Mouse (Mus musculus): Measurements from ENCODE around the gene Acy3. TPM values are rescaled to one million over a fixed set of nuclear protein-coding genes. Genes with fewer than 3 reads are reported as not detected.
"Not testable (repeated sequence)": the region's sequence is repeated elsewhere in the genome, so short reads cannot be mapped to it uniquely, and the experiment has no call there.

Acy3 gene
- total RNA-seq (2022): 1 to 10 TPM; 2.9 to 5.0 (median 4.5) TPM

DNA sequence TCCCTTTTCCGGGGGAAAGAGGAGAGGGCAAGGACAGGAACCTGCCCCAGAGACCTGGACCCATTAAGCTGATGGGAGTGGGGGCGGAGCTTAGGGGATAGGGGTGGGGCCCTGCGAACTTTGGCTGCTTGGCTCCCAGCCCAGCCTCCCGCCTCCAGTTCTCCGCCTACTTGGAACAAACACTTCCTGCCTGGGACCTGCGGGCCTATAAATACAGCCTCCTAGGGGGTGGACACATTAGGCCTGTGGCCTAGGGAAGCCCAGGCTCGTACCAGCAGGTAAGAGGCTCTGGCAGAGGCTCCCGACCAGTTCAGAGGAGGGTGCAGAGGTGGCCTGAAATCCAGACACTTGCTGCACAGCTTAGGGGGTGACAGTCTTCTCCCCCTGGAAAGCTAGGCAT is at the start of gene Acy3:
TSS of gene Acy3 (plus strand) at position 237 of the 400 bp plus-strand sequence.
- peak; percentile 34 to 43 for DNase-seq (ENCODE audit: low spot score in 2 of 2)

DNA sequence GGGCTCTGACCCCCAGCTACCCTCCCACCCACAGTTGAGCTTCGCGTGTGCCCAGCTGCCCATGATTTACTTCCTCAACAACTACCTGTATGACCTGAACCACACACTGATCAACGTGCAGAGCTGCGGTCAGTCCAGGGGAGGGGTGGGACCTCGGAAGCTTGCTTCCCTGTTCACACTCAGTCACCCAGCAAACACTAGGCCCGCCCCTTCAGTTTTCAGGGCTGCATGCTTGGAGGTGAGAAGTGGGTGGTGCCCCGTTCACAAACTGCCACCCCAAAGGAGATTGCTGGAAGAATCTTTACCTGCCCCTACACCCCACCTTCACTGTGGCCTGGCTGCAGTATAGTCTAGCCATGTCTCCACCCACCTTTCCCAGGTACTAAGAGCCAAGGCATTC is 44.1 kb upstream of the Acy3 start:
- DNase-seq (ENCODE audit: low spot score in 2 of 2): no peak

DNA sequence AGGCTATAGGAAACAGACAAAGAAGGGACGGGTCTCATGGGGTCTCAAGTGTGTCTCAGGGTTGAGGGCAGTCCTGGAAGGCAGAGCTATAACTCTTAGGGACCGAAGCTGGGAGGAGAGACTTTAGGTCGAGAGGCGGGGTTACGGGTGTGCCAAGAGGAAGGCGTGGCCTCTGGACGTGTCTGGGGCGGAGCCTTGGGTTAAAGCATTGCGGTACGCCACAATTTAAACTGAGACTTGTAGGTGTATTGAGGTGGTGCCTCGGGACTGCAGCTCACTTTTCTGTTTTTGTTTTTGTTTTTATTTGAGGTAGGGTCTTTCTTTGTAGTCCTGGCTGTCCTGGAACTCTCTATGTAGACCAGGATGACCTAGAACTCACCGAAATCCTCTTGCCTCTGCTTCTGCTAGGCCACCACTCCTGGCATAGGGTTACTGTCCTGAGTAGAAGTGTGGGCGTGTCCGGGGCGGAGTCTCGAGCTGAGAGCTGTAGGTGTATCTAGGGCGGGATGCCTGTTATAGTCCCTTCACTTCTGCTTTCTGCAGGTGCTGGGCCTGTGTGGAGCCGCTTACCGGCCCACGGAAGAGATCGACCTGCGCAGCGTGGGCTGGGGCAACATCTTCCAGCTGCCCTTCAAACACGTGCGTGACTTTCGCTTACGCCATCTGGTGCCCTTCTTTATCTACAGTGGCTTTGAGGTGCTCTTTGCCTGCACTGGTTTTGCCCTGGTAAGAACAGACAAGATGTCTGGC is 43.2 kb upstream of the Acy3 start:
- DNase-seq (ENCODE audit: low spot score in 2 of 2): no peak

DNA sequence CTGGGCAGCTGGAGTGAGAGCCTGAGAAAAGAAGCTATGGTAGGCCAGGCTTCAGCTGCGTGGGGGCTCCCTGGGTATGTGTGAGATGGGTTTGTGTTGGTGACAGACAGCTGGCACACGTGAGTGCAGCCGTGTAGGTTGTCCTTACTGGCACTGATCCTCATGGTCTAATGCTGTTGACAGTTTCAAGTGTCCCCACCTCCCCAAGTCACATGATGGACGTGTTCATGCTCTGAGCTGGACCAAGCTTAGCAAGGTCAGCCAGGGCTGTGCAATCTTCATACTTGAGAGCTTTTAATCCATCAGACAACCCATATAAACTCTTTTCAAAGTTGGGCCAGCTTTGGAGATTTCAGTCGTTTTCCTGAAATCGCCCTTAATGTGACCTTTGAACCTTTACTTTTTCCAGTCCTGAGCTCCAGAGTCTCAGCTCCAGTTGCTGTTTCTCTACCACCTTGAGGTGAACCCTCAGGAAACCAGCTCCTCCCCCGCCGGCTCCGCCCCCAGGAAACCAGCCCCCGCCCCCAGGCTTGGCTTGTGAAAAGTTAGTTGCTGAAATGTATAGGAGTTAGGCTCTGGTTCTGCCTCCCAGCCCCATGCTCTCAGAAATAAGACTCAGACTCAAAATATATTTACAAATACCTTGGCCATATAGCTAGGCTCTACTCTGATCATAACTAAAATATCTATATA is 40.4 kb upstream of the Acy3 start:
- no peak for DNase-seq (ENCODE audit: low spot score in 2 of 2)

DNA sequence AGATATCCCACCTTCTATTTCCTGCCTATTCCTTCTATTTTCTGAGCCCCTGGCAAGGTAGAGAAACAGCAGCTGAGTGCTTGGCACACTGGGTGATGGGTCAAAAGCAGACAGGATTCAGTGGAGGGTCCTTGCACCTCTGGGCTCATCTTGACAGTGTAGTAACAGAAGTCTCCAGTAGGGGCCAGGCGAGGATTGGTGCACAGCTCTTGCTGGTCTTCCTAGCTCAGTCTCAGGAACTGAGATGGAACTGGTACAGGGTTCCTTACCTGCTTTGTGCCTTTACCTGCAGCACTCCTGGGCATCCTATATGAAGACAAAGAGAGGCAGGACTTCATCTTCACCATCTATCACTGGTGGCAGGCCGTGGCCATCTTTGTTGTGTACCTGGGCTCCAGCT is 39.7 kb upstream of the Acy3 start:
- DNase-seq (ENCODE audit: low spot score in 2 of 2): peak in 1 of 2 experiments; percentile 55

DNA sequence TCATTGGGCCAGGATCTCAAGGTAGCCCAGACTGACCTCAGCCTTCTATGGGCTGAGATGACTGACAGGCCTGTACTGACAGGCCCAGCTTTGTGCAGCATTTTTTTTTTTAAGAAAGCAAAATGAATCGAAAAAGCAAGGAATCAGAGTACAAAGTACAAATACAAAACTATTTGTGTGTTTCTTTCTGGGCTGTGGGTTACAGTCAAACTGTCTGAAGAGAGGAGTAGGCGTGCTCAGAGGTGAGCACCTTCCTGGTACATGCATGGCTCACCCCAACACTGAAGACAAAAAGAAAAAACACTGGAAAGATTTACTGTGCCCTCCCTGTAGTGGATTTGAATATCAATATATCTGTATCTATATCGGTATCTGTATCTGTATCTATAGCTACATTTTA is 38.6 kb upstream of the Acy3 start:
- DNase-seq (ENCODE audit: low spot score in 2 of 2): no peak

DNA sequence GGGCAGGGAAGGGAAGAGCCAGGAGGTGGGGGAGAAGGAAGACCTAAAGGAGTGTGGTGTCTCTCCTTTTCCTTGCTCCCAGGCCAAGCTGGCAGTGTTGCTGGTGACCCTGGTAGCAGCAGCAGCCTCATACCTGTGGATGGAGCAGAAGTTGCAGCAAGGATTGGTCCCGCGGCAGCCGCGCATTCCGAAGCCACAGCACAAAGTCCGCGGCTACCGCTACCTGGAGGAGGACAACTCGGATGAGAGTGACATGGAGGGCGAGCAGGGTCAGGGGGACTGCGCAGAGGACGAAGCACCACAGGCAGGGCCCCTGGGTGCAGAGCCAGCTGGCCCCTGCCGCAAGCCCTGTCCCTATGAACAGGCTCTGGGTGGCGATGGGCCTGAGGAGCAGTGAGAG is 37.8 kb upstream of the Acy3 start:
- no peak for DNase-seq (ENCODE audit: low spot score in 2 of 2)

DNA sequence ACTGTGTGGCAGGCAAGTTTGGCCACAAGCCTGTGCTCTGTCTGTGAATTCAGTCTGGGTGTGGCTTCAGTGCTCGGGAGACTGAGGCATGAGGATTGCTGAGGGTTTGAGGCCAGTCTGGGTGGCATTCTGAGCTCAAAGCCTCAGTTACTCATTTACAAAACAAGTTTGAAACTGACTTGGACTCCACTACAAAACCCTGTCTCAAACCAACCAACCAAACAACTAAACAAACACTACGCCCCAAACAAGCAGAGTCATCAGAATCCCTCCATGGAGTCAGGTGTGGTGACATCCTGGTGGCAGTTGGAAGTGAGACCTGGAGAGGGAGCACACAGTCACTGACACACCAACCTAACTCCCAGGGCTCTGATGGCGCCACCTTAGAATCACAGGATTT is 36.0 kb upstream of the Acy3 start:
- no peak for DNase-seq (ENCODE audit: low spot score in 2 of 2)

DNA sequence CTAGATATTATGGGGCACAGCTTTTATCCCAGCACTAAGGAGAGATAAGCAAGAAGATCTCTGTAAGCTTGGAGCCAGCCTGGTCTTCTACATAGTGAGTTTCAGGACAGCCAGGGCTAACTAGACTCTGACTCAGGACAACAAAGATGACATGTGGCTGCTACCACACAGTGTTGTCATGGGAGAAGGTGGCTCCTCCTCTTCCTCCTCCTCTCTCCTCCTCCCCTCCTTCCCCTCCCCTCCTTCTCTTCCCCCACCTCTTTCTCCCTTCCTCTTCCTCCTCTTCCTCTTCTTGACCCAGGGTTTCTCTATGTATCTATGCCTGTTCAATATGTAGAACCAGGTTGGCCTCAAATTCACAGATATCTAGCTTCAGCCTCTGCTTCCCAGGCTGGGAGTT is 34.9 kb upstream of the Acy3 start:
- DNase-seq (ENCODE audit: low spot score in 2 of 2): no peak

DNA sequence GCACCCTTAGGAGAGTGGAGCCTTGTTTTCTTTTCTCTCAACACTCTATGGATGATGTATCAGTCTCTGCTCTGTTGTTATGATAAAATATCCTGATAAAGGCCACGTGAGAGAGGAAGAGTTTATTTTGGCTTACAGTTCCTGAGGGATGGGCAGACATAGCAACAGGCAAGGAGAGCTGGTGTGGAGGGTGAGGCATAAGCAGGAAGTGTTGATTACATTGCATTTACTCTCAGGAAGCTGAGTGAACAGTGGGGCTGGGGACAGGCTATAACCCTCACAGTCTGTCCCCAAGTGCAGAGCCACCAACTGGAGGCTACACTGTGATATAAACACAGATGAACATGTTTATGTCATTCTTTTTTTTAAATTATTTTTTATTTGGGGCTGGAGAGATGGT is 34.3 kb upstream of the Acy3 start:
- no peak for DNase-seq (ENCODE audit: low spot score in 2 of 2)

DNA sequence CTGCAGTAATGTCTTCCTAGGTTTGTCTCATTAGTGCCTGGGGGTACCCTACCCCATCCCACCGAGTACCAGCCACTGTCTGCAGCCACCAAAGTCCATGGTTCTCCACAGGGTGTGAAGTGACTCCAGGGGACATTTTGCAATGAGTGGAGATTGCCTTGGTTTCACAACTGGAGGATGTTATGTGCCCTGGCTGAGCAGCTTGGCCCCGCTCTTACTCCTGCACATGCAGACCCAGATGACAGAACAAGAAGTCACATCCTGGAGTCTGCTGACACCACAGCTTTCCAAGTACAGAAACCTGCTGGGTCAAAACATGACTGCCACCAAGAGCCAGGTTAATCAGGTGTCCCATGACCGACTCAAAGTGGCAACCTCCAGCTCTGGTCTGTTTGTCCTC is 31.3 kb upstream of the Acy3 start:
- no peak for DNase-seq (ENCODE audit: low spot score in 2 of 2)

DNA sequence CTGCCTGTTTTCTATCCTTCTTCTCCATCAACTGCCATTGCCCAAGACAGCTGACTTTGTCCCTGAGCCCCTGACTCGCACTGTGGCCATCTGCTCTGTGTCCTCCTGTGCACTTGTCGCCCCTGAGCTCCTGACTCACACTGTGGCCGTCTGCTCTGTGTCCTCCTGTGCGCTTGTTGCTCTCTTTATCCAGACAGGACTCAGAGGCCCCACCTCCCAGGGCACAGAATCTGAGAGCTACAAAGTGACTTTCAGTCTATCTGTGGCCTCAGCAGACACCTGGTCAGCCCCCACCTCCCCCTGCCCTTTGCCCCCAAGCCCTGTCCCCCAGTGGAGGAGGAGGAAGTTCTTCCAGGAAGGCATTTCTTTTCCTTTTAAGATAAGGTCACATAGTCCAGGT is 30.6 kb upstream of the Acy3 start:
- no peak for DNase-seq (ENCODE audit: low spot score in 2 of 2)

DNA sequence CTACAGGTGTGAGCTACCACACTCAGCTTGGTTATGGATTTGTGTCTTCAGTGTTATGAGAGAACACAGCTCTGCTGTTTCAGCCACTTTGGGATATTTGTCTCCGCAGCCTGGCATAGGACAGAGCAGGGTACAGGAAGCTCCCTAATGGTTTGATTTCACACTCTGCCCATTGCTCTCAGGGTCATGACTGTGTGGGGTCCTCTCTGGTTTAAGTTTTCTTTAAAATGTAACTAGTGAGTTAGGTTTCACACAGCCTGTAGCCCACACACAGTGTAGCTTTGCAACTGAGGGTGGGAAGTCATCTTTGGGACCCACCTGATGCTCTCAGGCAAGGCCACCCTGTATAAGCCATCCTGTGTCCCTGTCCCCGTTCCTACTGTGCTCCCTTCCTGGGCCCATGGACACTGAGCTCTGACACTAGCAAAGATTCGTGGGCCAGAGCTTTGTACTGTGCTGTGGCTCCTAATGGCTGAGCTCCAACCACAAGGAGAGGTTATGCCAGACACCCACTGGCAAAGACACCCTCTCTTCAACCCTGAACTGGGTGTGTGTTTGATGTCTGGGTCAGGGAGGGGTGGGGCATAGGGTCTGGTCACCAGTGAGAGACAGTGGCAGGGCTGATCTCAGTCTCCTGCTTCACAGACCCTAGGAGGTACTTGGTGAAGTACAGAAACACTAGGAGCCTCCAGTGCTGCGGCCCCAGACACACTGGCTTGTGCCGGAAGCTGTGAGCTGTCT is 28.9 kb upstream of the Acy3 start:
- not testable (repeated sequence) for DNase-seq (ENCODE audit: low spot score in 2 of 2)

DNA sequence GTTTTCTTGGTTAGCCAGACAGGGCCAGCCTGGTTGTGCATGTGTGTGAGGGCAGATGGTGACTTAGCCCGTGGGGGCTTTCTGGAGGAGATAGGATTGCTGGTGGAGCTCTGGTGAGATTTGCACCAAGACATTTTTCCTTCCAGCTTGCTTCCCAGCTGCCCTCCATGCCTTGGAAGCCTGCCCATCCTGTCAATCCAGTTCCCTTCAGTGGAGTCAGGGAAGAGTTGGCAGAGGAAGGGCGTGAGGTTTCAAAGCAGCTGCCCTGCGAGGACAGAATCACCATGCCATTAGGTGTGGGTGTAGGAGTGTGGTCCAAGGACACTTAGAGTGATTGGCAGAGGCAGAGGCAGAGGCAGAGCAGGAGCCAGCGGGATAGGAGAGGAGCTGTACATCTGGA is 27.9 kb upstream of the Acy3 start, which contains the start of gene Aldh3b3:
TSS of gene Aldh3b3 (plus strand) at position 176 of the 400 bp plus-strand sequence.
- DNase-seq (ENCODE audit: low spot score in 2 of 2): no peak

DNA sequence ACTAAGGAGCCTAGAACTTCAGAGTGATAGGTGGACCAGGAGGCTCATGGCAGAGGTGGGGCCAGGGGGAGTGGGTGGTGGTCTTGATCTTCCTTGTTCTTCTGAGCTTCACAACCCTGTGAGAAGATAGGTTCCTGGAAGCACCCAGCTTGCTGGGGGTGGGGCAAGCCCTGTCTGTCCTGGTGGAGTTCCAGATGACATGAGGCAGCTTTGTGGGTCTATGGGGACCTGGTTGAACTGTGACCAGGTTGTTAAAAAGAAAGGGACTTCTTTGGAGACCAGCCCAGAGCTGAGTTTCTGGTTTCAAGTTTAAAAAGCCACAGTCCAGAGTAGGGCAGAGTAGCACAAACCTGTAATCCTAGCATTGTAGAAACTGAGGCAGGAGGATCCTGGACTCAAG is 27.3 kb upstream of the Acy3 start:
- DNase-seq (ENCODE audit: low spot score in 2 of 2): no peak

DNA sequence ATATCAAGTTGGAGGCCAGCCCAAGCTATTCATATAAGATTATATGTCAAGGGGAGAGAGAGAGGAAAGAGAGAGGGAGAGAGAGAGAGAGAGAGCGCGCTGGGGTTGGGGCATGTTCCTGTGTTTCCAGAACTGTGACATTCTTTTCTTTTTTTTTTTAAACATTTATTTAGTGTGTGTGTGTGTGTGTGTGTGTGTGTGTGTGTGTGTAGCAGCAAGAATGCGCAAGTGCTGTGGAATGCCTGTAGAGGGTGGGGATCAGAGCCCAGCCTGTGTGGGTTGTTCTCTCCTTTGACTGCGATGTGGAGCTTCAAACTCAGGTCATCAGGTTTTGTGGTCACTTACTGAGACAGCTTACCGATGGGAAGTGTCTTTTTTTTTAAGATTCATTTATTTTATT is 26.2 kb upstream of the Acy3 start:
- no peak for DNase-seq (ENCODE audit: low spot score in 2 of 2)

DNA sequence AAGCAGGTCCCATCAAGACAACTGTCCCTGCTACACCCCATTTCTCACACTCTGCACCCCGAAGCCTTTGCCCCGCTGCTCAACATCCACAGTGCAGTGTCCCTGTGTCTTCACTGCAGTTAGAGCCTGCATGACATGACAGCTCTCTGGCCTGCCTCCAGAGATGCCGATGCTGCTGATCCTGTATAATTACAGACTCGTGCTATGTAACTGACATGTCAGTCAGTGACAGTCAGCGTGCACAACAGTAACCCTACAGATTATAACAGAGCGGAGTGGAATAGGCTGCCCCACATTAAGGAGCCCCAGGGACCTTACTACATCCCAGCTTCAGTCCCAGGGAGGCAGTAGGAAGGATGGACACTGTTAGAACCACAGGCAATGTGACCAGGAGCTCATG is 24.6 kb upstream of the Acy3 start:
- not testable (repeated sequence) for DNase-seq (ENCODE audit: low spot score in 2 of 2)

DNA sequence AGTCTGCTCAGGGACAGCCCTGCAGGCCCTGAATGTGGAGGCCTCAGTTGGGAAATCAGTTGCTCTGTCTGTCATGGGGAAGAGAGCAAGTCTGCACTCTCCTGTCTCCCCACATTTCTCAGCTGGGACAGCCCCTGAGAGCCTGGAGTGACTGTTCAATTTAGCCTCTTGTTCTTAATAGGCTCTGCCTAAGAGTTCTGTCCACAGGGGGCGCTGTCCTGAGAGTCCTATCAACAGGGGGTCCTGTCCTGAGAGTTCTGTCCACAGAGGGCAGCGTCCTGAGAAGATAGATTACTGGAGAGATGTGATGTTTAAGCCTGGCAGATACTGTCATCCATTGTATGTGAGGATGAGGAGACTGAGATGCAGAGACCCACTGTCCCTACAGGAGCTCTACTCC is 23.9 kb upstream of the Acy3 start:
- no peak for DNase-seq (ENCODE audit: low spot score in 2 of 2)

DNA sequence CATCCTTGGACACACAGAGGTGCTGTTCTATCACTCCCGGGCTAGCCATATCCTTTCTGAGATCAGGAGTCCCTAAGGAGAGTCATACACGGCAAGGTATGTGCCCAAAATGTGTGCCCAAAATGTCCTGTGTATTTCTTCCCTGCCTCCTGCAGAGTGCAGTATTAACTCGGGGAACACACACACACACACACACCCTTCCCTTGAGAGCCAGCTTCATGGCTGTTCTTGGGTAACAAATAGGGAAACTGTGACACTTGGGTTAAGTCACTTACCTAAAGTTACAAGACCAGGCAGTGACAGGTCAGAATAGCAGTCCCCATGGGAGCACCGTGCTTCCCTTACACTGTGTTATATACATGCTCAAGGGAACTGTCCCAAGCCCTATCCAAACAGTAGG is 22.3 kb upstream of the Acy3 start:
- no peak for DNase-seq (ENCODE audit: low spot score in 2 of 2)

DNA sequence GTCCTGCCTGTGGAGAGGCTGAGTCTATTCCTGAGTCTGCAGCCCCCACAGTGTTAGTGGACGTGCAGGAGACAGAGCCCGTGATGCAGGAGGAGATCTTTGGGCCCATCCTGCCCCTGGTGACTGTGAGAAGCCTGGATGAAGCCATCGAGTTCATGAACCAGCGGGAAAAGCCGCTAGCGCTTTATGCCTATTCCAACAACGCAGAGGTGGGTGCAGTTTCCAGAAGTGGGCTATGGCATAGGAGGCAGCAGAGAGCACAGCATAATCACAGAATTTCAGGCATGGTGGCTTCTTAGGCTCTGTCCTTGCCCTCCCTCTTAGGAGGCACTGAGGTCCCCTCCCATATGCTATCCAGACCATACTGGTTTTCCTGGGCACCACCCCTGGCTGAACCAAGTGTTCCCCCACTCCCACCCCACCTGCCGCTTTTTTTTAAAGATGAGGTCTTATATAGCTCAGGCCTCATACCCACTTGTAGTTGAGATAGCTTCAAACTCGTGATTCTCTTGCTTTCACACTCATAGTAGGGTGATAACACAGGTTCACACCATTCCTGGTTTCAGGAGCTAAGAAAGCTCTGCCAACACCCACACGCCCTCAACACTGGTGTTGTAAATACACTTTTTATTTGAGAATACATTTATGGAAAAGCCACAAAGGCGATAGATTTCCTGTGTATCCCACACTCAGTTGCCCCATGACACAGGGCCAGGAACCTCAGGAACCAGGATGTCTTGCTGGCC is 19.9 kb upstream of the Acy3 start:
- no peak for DNase-seq (ENCODE audit: low spot score in 2 of 2)

DNA sequence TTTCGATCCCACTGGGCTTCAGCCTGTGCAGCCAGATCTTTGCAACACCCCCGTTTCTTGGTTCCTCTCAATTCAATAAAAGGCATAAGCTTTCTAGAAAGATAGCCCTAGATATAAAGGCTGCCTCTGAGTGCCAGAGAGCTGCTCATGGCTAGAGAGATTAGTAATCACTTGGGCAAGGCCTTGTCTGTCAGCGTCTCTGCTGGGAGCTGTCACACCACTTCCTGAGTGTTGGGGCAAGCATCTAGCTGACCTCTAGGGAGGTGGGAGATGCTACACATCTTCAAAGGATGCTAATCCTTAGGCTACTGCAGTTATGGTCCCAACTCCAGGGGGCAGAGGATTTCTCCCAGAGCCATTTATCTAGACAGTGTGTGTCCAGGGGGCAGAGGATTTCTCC is 19.1 kb upstream of the Acy3 start:
- no peak for DNase-seq (ENCODE audit: low spot score in 2 of 2)

DNA sequence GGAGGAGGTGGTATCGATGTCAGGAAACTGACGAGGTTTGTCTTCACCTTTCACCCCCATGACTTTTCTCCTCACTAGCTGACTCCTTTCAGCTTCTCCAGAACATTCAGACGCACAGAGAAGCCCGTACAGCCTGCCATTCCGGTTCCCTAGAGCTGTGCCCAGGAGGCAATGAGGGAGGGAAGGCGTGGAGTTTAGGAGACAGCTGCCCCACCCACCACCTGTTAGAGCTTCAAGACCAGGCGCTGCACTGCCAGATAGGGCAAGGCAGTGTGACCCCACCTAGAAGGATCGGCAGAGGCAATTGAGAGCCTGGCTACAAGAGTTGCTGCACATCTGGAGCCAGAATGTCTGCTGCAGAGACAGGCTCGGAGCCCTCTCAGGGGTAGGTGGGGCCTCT is 14.1 kb upstream of the Acy3 start, which contains the start of gene Aldh3b2:
TSS of gene Aldh3b2 (plus strand) at position 100 of the 400 bp plus-strand sequence.
- no peak for DNase-seq (ENCODE audit: low spot score in 2 of 2)
